Mouse (Mus musculus): Measurements from ENCODE around the gene Aatk.
A peak's percentile ranks its signal among the peaks of the same experiment; 100 is the strongest.

Aatk gene

DNA sequence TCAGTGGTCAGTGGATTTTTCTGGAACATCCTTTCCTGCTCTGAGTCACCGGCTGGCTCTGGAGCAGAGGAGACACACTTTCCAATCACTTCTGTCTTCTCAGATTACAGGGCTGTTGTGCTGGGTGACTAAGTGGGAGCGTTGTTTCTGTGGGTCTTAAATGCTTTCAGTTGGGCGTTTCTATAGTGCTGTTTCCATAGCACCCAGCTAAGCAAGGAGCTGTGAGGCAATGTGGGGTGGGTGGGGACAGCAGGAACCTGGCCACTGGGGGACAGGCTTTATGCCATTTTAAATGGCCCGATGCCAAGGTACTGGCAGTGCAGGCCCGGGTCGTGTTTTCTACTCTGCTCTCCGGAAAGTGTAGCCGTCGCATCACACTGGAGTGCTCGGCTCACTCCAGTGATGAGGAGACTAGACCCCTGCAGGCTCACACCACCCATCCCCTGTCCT lies 57.8 kb downstream of the Aatk start:
- DNase-seq (ENCODE audit: low spot score in 2 of 2) = peak in 1 of 2 experiments; percentile 68

DNA sequence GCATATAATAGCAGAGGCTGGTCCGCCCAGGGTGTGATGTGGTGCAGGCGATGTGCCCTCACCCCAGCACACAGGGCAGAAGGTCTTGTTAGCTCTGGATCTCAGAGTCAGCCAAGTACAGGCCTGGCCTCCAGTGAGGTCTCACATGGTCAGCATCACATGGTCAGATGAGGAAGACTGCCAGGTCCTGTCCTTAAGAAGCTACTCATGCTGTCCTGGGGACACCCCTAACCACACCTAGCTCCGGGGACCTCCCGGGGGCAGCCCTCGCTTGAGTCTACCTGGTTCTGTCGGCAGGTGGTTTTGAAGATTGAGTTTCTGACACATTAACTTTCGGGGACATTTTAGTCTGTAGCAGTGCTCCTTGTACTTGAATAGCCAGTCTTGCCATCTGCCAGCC lies 58.6 kb downstream of the Aatk start:
- no peak for DNase-seq (ENCODE audit: low spot score in 2 of 2)

DNA sequence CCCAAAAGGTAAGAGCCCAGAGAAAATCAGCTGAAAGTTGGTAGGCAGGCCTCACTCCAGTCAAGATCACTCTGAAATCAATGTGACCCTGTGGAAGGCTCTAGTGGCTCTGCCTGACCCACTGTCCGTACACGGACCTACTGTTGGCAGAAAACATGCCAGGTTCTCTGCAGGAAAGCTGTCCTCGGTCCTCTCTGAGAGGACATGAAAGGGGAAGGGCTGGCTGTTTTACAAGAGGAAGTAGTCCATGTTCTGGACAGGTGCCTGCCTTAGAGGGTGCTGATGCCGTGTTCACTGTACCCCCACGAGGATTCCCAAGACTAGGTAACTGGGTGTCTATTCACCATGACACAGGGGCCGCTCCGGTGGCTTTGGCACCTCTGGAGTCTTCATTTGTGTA lies 59.1 kb downstream of the Aatk start:
- DNase-seq (ENCODE audit: low spot score in 2 of 2) = no peak

DNA sequence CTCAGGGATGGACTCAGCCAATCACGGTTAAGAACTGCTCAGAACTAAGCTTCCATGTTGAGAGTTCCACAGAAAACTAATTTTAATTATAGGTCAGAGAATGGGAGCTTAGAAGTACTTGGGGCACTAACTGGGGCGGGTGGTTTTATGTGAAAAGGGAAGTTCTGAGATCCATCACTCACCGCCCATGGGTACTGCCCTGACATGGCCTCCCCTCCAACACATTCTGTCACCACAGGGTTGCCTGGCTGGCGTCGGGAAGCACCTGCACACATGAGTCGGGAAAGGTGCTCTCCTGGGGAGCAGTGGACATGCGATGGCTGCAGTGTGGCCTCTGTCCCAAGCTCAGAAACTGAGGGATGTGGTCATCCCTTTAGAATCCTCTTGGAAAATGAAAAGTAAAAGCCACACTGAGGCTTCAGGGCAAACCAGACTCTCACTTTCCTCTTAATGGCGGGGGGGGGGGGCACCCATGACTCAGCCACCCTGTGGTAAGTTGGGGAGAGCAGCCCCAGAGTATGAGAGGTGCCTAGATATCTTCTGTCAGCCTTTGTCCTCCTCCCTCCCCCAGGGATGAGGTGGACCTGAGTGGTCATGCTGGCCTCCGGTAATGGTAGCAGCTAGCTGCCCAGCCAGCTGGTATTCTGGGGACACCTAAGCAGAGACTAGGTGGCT lies 60.1 kb downstream of the Aatk start:
- no peak for DNase-seq (ENCODE audit: low spot score in 2 of 2)

DNA sequence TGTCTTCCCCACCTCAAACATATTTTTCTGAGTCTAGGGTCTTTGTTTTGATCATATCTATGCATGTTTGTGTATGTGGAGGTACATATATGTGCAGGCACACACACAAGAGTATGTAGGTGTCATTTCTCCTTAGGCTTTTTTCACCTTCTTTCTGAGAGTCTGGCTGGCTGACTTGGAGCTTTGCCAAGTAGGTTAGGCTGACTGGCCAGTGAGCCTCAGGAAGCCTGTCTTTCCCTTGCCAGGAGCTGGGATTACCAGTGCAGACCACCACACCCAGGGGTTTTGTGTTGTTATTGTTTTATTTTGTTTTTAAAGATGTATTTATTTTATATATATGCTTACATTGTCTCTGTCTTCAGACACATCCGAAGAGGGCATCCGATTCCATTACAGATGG lies 63.8 kb downstream of the Aatk start:
- DNase-seq (ENCODE audit: low spot score in 2 of 2) = no peak

DNA sequence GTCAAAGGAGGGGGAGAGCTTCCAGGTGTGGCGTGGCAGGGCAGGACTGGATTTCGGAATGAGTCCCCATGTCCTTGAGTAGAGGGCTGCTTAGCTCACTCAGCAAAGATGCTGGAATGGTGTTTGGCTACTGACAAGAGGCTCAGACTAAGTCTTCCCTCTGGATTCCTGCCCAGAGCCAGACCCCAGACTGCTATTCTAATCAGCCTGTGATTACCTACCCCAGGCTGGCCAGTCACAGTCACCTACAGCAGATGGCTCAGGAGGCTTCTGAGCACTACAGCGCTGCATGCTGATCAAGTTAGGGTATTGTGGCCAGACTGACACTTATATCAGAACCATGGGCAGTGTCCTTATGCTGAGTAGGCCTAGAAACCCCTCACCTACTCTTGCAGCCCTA lies 64.7 kb downstream of the Aatk start:
- DNase-seq (ENCODE audit: low spot score in 2 of 2) = no peak

DNA sequence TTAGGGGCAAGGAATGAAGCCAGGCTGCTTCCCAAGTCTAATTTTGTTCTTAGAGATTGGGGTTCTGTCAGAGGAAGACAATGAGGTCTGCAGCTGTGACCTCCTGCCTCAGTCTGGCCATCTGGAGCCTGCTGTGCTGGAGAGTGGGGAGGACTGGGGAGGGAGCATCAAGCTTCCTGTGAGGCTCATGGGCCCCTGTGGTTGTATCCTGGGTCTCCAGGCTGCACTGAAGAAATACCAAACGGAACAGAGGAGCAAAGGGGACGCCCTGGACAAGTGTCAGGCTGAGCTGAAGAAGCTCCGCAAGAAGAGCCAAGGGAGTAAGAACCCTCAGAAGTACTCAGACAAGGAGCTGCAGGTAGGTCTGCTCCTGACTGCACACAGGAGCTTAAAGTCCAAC lies 65.2 kb downstream of the Aatk start:
- DNase-seq (ENCODE audit: low spot score in 2 of 2) = no peak

DNA sequence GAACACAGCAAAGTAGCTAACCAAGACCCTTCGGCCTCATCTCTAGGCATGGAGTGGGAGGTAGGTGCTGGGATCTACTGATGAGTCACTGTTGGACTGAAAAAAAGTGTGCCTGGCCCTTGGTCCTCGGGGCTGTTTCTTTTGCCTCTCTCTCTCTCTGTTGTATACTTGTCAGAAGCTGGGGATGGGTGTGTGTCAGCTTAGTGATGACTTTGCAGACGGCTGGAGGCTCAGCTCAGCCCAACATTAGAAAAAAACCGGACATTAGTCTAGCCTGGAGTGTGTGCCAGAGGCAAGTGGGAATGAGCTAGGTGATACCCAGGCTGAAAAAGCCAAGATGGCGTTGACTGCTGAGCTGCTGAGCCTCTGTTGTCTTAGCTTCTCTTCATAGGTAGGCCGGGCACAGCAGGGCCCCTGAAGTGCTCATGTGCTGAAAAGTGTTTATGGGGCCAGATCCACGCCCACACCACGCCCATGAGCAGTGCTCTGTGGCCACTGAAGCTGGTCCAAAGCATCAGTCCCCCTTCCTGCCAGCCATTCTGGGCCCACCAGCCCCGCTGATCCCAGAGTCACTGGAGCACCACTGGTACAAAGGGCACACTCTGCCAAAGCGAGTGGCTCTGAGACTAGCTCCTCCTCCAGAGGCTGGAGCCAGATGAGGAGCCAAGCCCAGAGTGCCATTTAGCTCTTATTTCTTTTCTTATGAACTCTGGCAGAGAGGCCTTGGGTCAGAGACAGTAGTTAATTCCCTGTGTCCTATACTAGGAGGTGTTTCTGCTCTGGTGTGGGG lies 67.2 kb downstream of the Aatk start:
- no peak for DNase-seq (ENCODE audit: low spot score in 2 of 2)

DNA sequence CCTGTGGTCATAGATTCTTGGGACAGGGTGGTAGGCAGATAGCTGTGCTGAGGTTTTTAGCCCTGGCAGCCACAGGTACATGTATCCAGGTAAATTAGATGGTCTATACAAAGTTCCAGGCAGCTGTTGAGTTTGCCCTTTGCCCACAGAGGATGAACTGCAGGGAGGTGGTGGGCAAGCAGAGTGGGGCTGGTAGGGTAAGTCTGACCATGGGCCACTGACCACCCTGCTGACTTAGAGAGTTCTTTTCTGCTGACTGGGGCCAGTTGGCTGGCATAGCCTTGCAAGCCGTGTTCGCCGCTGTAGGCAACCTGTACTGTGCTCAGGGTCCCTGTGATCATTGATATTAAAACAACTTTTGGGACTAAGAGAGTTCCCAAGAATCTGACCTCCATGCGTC lies 68.3 kb downstream of the Aatk start:
- no peak for DNase-seq (ENCODE audit: low spot score in 2 of 2)

DNA sequence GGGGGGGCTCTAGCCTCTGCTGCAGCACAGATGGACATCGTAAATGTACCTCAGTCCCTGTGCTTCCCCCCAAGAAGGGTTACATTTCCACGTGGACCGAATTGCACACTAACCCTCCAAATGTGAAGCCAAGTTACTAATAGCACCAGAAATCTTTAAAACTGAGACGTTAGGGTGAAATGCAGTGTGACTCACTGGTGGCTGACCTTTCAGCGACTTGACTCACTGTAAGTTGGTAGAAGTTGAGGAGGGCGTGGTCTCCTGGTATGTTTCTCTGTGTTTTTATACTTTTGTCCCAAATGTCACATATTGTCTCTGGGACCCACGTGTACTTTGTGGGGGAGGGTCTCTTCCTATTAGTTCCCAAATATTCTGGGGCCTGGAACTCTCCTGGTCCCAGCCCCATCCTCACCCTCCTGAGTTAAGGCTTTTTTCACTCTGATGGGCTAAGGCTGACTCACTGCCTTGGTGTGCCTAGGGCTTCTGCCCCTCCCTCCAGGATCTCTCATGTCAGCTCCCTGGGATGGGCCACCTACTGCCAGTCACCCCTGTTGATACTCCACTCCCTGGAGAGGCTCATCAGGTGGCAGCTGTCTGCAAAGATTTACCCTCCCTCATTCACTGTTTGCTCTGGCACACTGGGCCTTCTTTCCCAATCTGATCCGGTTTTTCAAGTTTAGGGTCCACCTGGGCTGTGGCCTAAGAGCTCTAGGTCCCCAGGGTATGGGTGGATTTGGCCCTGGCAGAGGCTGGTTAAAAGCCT lies 71.0 kb downstream of the Aatk start:
- no peak for DNase-seq (ENCODE audit: low spot score in 2 of 2)

DNA sequence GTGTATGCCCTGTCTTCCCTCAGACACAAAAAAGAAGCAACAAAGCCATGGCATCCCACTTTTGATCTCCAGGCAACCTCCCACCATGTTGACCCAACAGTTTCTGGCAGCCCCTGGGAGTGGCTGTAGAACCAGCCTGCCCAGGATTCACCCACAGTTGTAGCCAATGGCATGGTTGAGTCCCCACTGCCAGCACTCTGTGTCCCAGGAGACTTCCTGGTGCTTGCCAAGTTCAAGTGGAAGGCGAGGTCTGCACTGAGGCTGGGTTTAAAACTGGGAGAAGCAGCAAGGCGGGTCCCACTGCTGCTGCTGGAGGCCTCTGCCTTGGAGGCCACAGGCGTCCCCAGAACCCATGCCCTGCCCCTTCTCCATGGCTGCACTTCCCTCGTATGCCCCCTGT lies 73.2 kb downstream of the Aatk start:
- no peak for DNase-seq (ENCODE audit: low spot score in 2 of 2)

DNA sequence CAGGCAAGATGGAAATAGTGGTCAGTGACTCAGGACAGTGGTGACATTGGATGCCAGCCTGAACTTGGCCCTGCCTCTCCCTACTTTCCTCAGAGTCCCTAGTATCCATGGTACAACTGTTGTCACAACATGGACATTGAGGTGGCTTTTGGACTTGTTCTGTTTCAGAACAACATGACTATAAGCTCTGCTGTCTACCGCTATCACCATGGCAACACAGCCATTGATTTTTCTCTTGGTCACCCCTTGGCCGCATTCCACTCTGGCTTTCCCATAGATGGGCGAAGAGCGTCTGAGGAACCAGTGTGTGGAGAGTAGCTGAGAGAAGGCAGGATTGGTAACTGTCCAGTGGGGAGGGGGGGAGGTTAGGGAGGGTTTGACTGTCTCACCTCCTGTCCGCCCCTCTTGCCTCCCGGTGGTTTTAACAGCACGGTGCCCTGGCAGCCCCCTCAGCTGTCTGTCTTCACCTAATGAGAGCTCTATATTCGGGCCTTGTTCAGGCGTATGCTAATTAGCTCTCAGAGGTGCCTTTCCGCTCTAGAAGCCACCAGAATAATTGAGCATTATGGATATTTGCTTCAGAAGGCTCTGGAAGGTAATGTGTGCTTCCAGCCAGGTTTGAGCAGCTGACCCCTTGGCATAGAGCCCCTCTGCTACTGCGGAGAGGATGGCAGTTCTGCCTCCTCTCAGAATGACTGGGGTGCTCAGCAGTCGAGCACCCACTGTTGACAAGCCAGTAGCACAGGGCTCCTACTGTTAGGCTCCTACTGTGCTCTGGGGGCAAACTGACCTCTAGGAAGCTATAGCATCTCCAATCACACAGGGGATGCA lies 76.7 kb downstream of the Aatk start:
- no peak for DNase-seq (ENCODE audit: low spot score in 2 of 2)

DNA sequence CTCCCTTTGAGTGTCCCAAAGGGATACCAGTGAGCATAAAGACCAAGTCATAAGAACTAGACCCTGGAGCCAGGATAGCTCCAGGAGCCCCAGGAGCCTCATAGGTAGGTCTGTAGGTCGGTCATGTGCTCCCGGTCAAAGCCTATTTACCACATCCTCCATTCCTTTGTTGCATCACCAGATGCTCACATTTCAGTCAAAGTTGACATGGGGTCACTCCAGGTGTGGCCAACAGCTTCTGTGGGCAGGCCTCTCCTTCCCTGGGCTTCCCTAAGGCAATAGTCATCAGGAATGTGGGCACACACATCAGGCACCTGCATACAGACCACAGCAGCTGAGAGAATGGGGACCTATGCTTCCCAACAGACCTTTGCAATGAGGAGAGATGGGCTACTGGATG lies 79.1 kb downstream of the Aatk start:
- no peak for DNase-seq (ENCODE audit: low spot score in 2 of 2)

DNA sequence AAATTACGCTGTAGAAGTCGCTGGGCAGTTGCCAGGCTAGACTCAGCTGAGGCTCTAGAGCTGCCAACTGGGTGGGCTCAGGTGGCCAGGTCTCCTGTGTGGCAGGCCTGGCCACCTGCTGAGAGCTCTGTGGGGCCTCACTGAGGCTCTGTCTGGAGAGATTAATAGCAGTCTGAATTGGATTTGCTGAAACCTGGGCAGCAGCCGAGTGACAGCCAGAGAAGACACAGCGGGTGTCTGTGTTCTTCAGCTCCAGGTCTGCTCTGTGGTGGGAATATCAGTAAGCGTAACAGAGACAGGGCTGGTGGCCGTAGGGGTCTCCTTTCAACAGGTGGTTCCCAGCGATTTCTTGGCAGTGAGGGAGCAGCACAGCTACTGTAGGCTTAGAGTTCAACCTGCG lies 79.6 kb downstream of the Aatk start:
- DNase-seq (ENCODE audit: low spot score in 2 of 2) = no peak

DNA sequence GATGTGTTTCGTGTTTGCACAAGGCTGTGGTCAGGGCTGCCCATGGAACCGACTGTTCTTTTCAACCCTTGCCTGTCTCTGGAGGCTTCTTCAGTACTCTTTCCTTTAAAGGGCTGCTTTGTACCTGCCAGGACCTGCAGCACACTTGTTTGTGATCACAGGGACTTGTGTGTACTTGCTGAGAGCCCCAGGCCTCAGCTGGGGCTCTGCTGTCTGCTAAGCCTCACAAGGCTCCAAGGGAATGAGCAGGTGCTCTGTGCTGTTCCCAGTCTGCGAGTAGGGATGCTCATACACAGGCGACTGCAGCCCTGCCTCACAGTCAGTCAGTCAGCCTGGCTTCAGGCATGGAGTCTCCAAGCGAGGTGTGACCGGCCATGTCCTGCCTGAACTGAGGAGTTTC lies 80.7 kb downstream of the Aatk start:
- DNase-seq (ENCODE audit: low spot score in 2 of 2) = no peak

DNA sequence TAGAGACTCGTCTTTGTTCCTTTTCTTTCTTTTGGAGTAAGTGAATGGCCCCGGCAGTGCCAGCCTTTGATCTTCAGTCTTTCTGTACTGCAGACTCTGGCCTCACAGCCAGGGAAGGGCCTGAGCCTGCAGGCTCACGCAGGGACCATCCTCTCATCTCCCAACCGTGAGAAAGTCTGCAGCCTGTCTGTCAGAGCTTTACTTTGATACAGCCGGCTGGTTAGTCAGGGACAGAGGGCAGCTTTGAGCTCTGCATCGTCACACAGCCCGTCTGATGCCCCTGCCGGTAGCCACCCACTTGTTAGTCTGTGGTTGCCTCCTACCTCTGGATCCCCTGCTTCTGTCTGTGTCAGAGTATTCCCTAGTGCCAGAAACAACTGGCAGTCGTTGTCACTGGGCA lies 81.9 kb downstream of the Aatk start:
- DNase-seq (ENCODE audit: low spot score in 2 of 2) = no peak

DNA sequence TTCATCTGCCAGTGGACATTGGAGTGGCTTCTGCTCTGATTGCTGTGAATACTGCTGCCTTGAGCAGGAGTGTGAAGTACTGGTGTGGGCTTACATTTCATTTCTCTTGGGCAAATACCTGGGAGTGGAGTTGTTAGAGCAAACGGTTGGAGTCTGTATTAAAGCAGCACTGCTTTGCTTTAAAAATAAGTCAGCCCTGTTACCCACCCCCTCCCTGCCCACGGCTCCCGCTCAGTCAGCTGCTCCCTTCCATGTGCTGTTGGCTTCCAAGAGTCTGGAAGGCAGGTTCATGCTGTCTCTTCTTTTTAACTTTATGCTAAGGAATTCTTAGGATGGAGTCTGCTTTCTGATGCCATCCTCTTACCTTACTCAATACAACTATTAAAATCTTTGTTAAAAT lies 85.5 kb downstream of the Aatk start:
- DNase-seq (ENCODE audit: low spot score in 2 of 2) = no peak

DNA sequence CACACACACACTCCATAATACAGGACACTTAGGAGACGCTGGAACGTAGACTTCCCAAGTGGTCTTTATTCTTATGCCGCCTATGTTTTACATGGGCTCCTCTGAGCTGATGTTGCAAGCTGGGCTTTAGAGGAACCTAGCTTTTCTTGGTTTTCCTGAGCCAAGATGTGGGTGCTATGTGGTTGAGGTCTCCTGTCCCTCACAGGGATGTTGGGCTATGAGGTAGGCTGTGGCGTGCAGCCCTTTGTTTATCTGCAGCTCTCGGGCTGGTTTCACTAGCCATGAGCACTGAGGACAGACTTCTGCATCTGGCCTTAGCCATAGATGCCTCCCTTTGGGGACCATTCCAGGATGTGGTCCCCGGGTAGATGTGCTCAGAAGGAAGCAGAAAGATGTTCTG lies 86.3 kb downstream of the Aatk start:
- DNase-seq (ENCODE audit: low spot score in 2 of 2) = no peak

DNA sequence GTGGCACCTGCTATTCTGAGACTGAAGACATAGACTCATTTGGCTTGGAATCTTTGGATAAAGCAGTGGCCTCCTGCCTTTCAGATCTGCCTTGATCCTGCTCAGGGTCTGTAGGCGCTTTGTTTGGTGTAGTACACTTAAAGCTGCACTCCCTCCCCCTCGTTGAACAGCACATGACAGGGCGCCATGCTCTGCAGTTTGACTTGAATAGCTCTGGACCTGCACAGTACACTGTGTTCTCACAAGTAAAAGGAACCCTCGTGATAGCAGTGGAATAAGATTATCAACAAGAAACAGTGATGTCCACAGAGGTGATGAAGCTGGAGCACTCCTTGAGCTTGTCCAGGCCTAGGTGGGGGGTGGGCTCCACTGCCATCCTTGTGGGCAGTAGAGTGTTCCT lies 87.3 kb downstream of the Aatk start:
- no peak for DNase-seq (ENCODE audit: low spot score in 2 of 2)

DNA sequence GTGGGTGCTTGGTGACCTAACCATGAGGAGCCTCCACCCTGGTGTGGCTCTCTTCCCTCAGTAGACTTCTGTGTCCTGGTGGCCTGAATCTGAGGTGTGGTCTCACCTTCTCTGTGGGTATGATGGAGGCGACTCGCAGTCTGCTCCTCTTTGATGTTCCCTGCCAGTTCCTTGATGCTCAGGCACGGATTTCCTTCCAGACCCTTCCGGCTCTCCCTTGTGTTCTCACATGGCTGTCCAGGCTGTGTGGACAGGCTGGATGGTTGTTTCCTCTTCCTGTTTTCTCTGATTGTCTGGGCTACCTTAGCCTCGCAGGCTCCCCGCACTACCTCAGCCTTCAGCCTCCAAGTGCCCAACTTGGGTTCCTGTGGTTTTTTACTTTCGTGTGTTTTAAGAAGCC lies 88.1 kb downstream of the Aatk start:
- no peak for DNase-seq (ENCODE audit: low spot score in 2 of 2)

All from frontal cortex, postnatal 10 days (tissue).